In genomic region chr5:28023452-28023851, GRCm38 (mm10) we compare ENCODE assay signal across 14 mouse cellular contexts.
"Had no signal": no experiment of that assay in that cellular context is flagged by ENCODE, and none has a peak within 500 bp of the region (broad histone marks: within the 10 kb centered on the region; RNA-seq: fewer than 3 reads in every experiment).

No protein-coding gene starts in this region.

- H3K9ac ChIP-seq: liver, embryonic 13.5 days; lung, embryonic 15.5 days; midbrain, embryonic 12.5 days; midbrain, embryonic 15.5 days; neural tube, embryonic 12.5 days; neural tube, embryonic 15.5 days had no signal

- H3K27ac ChIP-seq: left cerebral cortex, adult 2 months; liver, embryonic 13.5 days; lung, embryonic 15.5 days; macrophage; midbrain, embryonic 12.5 days; midbrain, embryonic 15.5 days; neural tube, embryonic 12.5 days; neural tube, embryonic 15.5 days had no signal

- H3K36me3 ChIP-seq: liver, embryonic 13.5 days; lung, embryonic 15.5 days; midbrain, embryonic 12.5 days; midbrain, embryonic 15.5 days; neural tube, embryonic 12.5 days; neural tube, embryonic 15.5 days had no signal

- ATAC-seq: midbrain, embryonic 15.5 days had no signal

- H3K4me2 ChIP-seq: liver, embryonic 13.5 days; lung, embryonic 15.5 days; midbrain, embryonic 12.5 days; midbrain, embryonic 15.5 days; neural tube, embryonic 12.5 days; neural tube, embryonic 15.5 days had no signal

- DNase-seq: kidney, adult 18-20 months; kidney, postnatal 10 days; kidney, postnatal 36 days; layer of hippocampus, postnatal 36 days; liver, embryonic 13.5 days; thymus, adult 18-20 months; thymus, postnatal 36 days had no signal

- H3K27me3 ChIP-seq: liver, embryonic 13.5 days; lung, embryonic 15.5 days; midbrain, embryonic 12.5 days; midbrain, embryonic 15.5 days; neural tube, embryonic 12.5 days; neural tube, embryonic 15.5 days had no signal

- H3K4me3 ChIP-seq: left cerebral cortex, adult 2 months; liver, embryonic 13.5 days; lung, embryonic 15.5 days; midbrain, embryonic 12.5 days; midbrain, embryonic 15.5 days; neural tube, embryonic 12.5 days; neural tube, embryonic 15.5 days had no signal

- H3K4me1 ChIP-seq: liver, embryonic 13.5 days; midbrain, embryonic 12.5 days; midbrain, embryonic 15.5 days; neural tube, embryonic 12.5 days; neural tube, embryonic 15.5 days had no signal

- H3K9me3 ChIP-seq: liver, embryonic 13.5 days; lung, embryonic 15.5 days; midbrain, embryonic 15.5 days; neural tube, embryonic 12.5 days; neural tube, embryonic 15.5 days had no signal
